Mouse (Mus musculus): ENCODE results near the gene C2cd3. TPM values are rescaled to one million over a fixed set of nuclear protein-coding genes. Genes with fewer than 3 reads are reported as not detected.

The C2cd3 gene
- polyA plus RNA-seq, 1 experiment = 6.0 TPM

- no peaks in the 10 kb centered on the region for H3K27me3 ChIP-seq (ENCODE audit: control insufficient read depth, insufficient read depth, insufficient read length)
- no peak overlapping the region for H3ac ChIP-seq (ENCODE audit: control insufficient read depth, insufficient read length)
- H3K36me3 ChIP-seq (ENCODE audit: control insufficient read depth, insufficient read depth) = no peaks in the 10 kb centered on the region
- TF ChIP-seq MYOD1 (IDR thresholded peaks at IDR 0.05; ENCODE audit: control insufficient read depth in 1 of 3, insufficient read length in 2 of 3, low read depth in 2 of 3) = no peak
- TF ChIP-seq MAX (IDR thresholded peaks at IDR 0.05; ENCODE audit: low read depth) = no peak
- no peak for TF ChIP-seq MYOG (IDR thresholded peaks at IDR 0.05; ENCODE audit: control insufficient read depth in 1 of 3, insufficient read depth in 1 of 3, insufficient read length in 2 of 3, low read depth in 2 of 3)
- no peak for TF ChIP-seq POLR2AphosphoS2 (IDR thresholded peaks at IDR 0.05; ENCODE audit: insufficient read length, low read depth)
- no peak for TF ChIP-seq USF1 (IDR thresholded peaks at IDR 0.05; ENCODE audit: low read depth)
- no peak for TF ChIP-seq CEBPB (IDR thresholded peaks at IDR 0.05; ENCODE audit: insufficient read depth, poor library complexity, severe bottlenecking)
- no peak for TF ChIP-seq TCF3 (IDR thresholded peaks at IDR 0.05; ENCODE audit: insufficient read length, low read depth)
- TF ChIP-seq E2F4 (IDR thresholded peaks at IDR 0.05; ENCODE audit: insufficient read depth) = no peak
- TF ChIP-seq POLR2A (IDR thresholded peaks at IDR 0.05; ENCODE audit: insufficient read length, low read depth) = no peak
- no peak for TF ChIP-seq TCF12 (IDR thresholded peaks at IDR 0.05; ENCODE audit: insufficient read depth, poor library complexity, severe bottlenecking)
- no peak for TF ChIP-seq REST (IDR thresholded peaks at IDR 0.05; ENCODE audit: insufficient read depth, insufficient read length)
- no peak for TF ChIP-seq SRF (IDR thresholded peaks at IDR 0.05; ENCODE audit: control insufficient read depth, insufficient read length, low read depth)
- H3K79me2 ChIP-seq (ENCODE audit: control insufficient read depth, insufficient read depth) = no peaks in the 10 kb centered on the region
- H3K4me2 ChIP-seq (ENCODE audit: low read depth) = no peak overlapping the region
- no peak overlapping the region for H3K4me3 ChIP-seq
Observed at GRCm38 (mm10) chr7:100488474-100489048, 116.5 kb downstream of the C2cd3 start.

- Histone ChIP-seq H3K27me3 (ENCODE audit: control insufficient read depth, insufficient read depth, insufficient read length) (no peaks in the 10 kb centered on the region), H3K36me3 (ENCODE audit: control insufficient read depth, insufficient read depth) (no peaks in the 10 kb centered on the region), H3ac (ENCODE audit: control insufficient read depth, insufficient read length) (peak overlapping the region; percentile 38), H3K4me3 (peak overlapping the region; percentile 38), H3K79me2 (ENCODE audit: control insufficient read depth, insufficient read depth) (no peaks in the 10 kb centered on the region), H3K4me2 (ENCODE audit: low read depth) (peak overlapping the region; percentile 92)
- TF ChIP-seq MYOG (IDR thresholded peaks at IDR 0.05; ENCODE audit: control insufficient read depth in 1 of 3, insufficient read depth in 1 of 3, insufficient read length in 2 of 3, low read depth in 2 of 3) (peak in 1 of 3 experiments; percentile 58), SRF (IDR thresholded peaks at IDR 0.05; ENCODE audit: control insufficient read depth, insufficient read length, low read depth) (no peak), MYOD1 (IDR thresholded peaks at IDR 0.05; ENCODE audit: control insufficient read depth in 1 of 3, insufficient read length in 2 of 3, low read depth in 2 of 3) (peak in 1 of 3 experiments; percentile 70)
Observed at GRCm38 (mm10) chr7:100492391-100493116, 120.5 kb downstream of the C2cd3 start.

- peak within 1 kb of the TSS; percentile 38 for H3K4me3 ChIP-seq
- no peaks in the 10 kb centered on the region for H3K27me3 ChIP-seq (ENCODE audit: control insufficient read depth, insufficient read depth, insufficient read length)
- no peaks in the 10 kb centered on the region for H3K36me3 ChIP-seq (ENCODE audit: control insufficient read depth, insufficient read depth)
- H3ac ChIP-seq (ENCODE audit: control insufficient read depth, insufficient read length) = peak within 1 kb of the TSS; percentile 38
- peak within 1 kb of the TSS; percentile 92 for H3K4me2 ChIP-seq (ENCODE audit: low read depth)
- no peaks in the 10 kb centered on the region for H3K79me2 ChIP-seq (ENCODE audit: control insufficient read depth, insufficient read depth)
- peak in 1 of 3 experiments; percentile 38 for TF ChIP-seq MYOD1 (IDR thresholded peaks at IDR 0.05; ENCODE audit: control insufficient read depth in 1 of 3, insufficient read length in 2 of 3, low read depth in 2 of 3)
- TF ChIP-seq MYOG (IDR thresholded peaks at IDR 0.05; ENCODE audit: control insufficient read depth in 1 of 3, insufficient read depth in 1 of 3, insufficient read length in 2 of 3, low read depth in 2 of 3) = peak in 1 of 3 experiments; percentile 11
- peak; percentile 92 for TF ChIP-seq POLR2AphosphoS2 (IDR thresholded peaks at IDR 0.05; ENCODE audit: insufficient read length, low read depth)
- no peak for TF ChIP-seq USF1 (IDR thresholded peaks at IDR 0.05; ENCODE audit: low read depth)
- peak; percentile 95 for TF ChIP-seq POLR2A (IDR thresholded peaks at IDR 0.05; ENCODE audit: insufficient read length, low read depth)
- TF ChIP-seq SRF (IDR thresholded peaks at IDR 0.05; ENCODE audit: control insufficient read depth, insufficient read length, low read depth) = no peak
Observed at GRCm38 (mm10) chr7:100493117-100493483, 121.1 kb downstream of the C2cd3 start, which contains the start of gene Ucp2. TSS of gene Ucp2 (plus strand) at chr7:100493337.

- H3ac ChIP-seq (ENCODE audit: control insufficient read depth, insufficient read length) = peak overlapping the region; percentile 38
- no peaks in the 10 kb centered on the region for H3K79me2 ChIP-seq (ENCODE audit: control insufficient read depth, insufficient read depth)
- peak overlapping the region; percentile 38 for H3K4me3 ChIP-seq
- H3K36me3 ChIP-seq (ENCODE audit: control insufficient read depth, insufficient read depth) = no peaks in the 10 kb centered on the region
- peak overlapping the region; percentile 92 for H3K4me2 ChIP-seq (ENCODE audit: low read depth)
- no peak for TF ChIP-seq MAX (IDR thresholded peaks at IDR 0.05; ENCODE audit: low read depth)
- TF ChIP-seq MYOG (IDR thresholded peaks at IDR 0.05; ENCODE audit: control insufficient read depth in 1 of 3, insufficient read depth in 1 of 3, insufficient read length in 2 of 3, low read depth in 2 of 3) = no peak
- peak in 2 of 3 experiments; percentile 52 to 53 for TF ChIP-seq MYOD1 (IDR thresholded peaks at IDR 0.05; ENCODE audit: control insufficient read depth in 1 of 3, insufficient read length in 2 of 3, low read depth in 2 of 3)
- H3K27me3 ChIP-seq (ENCODE audit: control insufficient read depth, insufficient read depth, insufficient read length) = no peaks in the 10 kb centered on the region
Observed at GRCm38 (mm10) chr7:100493484-100494414, 121.7 kb downstream of the C2cd3 start.
